9 mouse cellular contexts compared by ENCODE assay signal in genomic region chr11:106192241-106192640, GRCm38 (mm10). TPM values are rescaled to one million over a fixed set of nuclear protein-coding genes. Genes with fewer than 3 reads are reported as not detected.
DNase-seq lines count a peak whose midpoint lies in the region; ATAC-seq and TF ChIP-seq lines count a peak whose summit lies in the region.
"Had no signal": no experiment of that assay in that cellular context is flagged by ENCODE, and none has a peak within 500 bp of the region (broad histone marks: within the 10 kb centered on the region; RNA-seq: fewer than 3 reads in every experiment).

No protein-coding gene starts in this region.

- peaks cover 9% of the 10 kb centered on the region for H3K36me3 ChIP-seq in heart, postnatal 0 days (replicated peaks; ENCODE audit: control insufficient read depth, insufficient read depth, low read length)
- H3K36me3 ChIP-seq in embryonic facial prominence, embryonic 10.5 days (replicated peaks): peaks cover 12% of the 10 kb centered on the region
- 0 out of 2 replicates have a peak, but pooled peaks cover 10% of the 10 kb centered on the region for H3K36me3 ChIP-seq in intestine, embryonic 14.5 days (ENCODE audit: control insufficient read depth, insufficient read depth, low read length)
- peaks cover 5% of the 10 kb centered on the region for H3K36me3 ChIP-seq in midbrain, embryonic 16.5 days (ENCODE audit: control insufficient read depth, insufficient read depth, low read length)

- no peak for TF ChIP-seq CTCF in heart, postnatal 0 days (IDR thresholded peaks at IDR 0.05; ENCODE audit: low read depth)

- no peak for TF ChIP-seq EP300 in heart, postnatal 0 days (IDR thresholded peaks at IDR 0.05; ENCODE audit: low read depth)

- no peaks in the 10 kb centered on the region for H3K27me3 ChIP-seq in heart, postnatal 0 days (ENCODE audit: control insufficient read depth, insufficient read depth, low read length)
- H3K27me3 ChIP-seq in embryonic facial prominence, embryonic 10.5 days (replicated peaks; ENCODE audit: low read depth, poor library complexity, severe bottlenecking): no peaks in the 10 kb centered on the region
- H3K27me3 ChIP-seq in intestine, embryonic 14.5 days (replicated peaks; ENCODE audit: control insufficient read depth, insufficient read depth, low read length): no peaks in the 10 kb centered on the region
- H3K27me3 ChIP-seq in midbrain, embryonic 16.5 days (ENCODE audit: control insufficient read depth, insufficient read depth, low read depth, low read length): no peaks in the 10 kb centered on the region

- H3K9ac ChIP-seq in heart, postnatal 0 days (replicated peaks; ENCODE audit: low read depth, low read length): no peak overlapping the region
- peak overlapping the region; percentile 64; the same call in 1 of the 2 replicates for H3K9ac ChIP-seq in intestine, embryonic 14.5 days (ENCODE audit: low read length)
- no peak overlapping the region; the same call in 1 of the 2 replicates for H3K9ac ChIP-seq in midbrain, embryonic 16.5 days (ENCODE audit: low read depth, low read length)

- peak overlapping the region; percentile 76; the same call in 1 of the 2 replicates for H3K4me2 ChIP-seq in heart, postnatal 0 days (ENCODE audit: low read depth, low read length)
- H3K4me2 ChIP-seq in intestine, embryonic 14.5 days (ENCODE audit: low read length): peak overlapping the region; percentile 61
- peak overlapping the region; percentile 75 for H3K4me2 ChIP-seq in midbrain, embryonic 16.5 days (ENCODE audit: low read length)

- no peaks in the 10 kb centered on the region for H3K9me3 ChIP-seq in heart, postnatal 0 days (replicated peaks; ENCODE audit: control insufficient read depth, low read length)
- H3K9me3 ChIP-seq in embryonic facial prominence, embryonic 10.5 days: no peaks in the 10 kb centered on the region
- no peaks in the 10 kb centered on the region for H3K9me3 ChIP-seq in intestine, embryonic 14.5 days (ENCODE audit: control insufficient read depth, low read length)
- no peaks in the 10 kb centered on the region for H3K9me3 ChIP-seq in midbrain, embryonic 16.5 days (replicated peaks; ENCODE audit: control insufficient read depth, low read length, poor library complexity, severe bottlenecking)

- intact Hi-C loops in heart, postnatal 10 days (cut with DNase I): no loop called here
- intact Hi-C loops in left cerebral cortex, postnatal 10 days (cut with DNase I): loop anchor here (2.0 kb wide), 1 partner anchor 31 kb away; the partner anchor contains the start of genes Gm10840 and Limd2

- ATAC-seq in heart, postnatal 0 days (ENCODE audit: insufficient read depth, low read depth): no peak
- no peak for ATAC-seq in intestine, embryonic 14.5 days (replicated peaks; ENCODE audit: low FRiP score, low TSS enrichment, low read depth)
- no peak for ATAC-seq in midbrain, embryonic 16.5 days

- DNase-seq in heart, postnatal 0 days (ENCODE audit: low spot score): no peak
- no peak for DNase-seq in heart, postnatal 10 days
- DNase-seq in embryonic facial prominence, embryonic 10.5 days (ENCODE audit: low spot score): no peak
- no peak for DNase-seq in intestine, embryonic 14.5 days (ENCODE audit: low spot score)
- DNase-seq in right cerebral cortex, adult 2 months (ENCODE audit: low spot score in 2 of 2): no peak
- DNase-seq in gastrocnemius, adult 18-20 months (ENCODE audit: low spot score): no peak
- no peak for DNase-seq in left cerebral cortex, postnatal 10 days (ENCODE audit: extremely low spot score in 1 of 2, low spot score in 2 of 2)

- H3K4me3 ChIP-seq in heart, postnatal 0 days (ENCODE audit: low read depth, low read length): no peak overlapping the region
- H3K4me3 ChIP-seq in embryonic facial prominence, embryonic 10.5 days: peak overlapping the region; percentile 85
- H3K4me3 ChIP-seq in intestine, embryonic 14.5 days (ENCODE audit: low read depth, low read length): peak overlapping the region; percentile 78
- no peak overlapping the region; the same call in 1 of the 2 replicates for H3K4me3 ChIP-seq in midbrain, embryonic 16.5 days (ENCODE audit: low read depth, low read length)

- 53% methylated on average over 5 of the region's 5 CpGs for WGBS in heart, postnatal 0 days
- 88% methylated on average over 5 of the region's 5 CpGs for WGBS in embryonic facial prominence, embryonic 10.5 days
- WGBS in intestine, embryonic 14.5 days: 80% methylated on average over 5 of the region's 5 CpGs
- 93% methylated on average over 5 of the region's 5 CpGs for WGBS in midbrain, embryonic 16.5 days

- H3K27ac ChIP-seq in heart, postnatal 0 days (ENCODE audit: low read depth): no peak overlapping the region
- no peak overlapping the region for H3K27ac ChIP-seq in embryonic facial prominence, embryonic 10.5 days (replicated peaks)
- no peak overlapping the region for H3K27ac ChIP-seq in intestine, embryonic 14.5 days (ENCODE audit: low read depth)
- H3K27ac ChIP-seq in midbrain, embryonic 16.5 days (ENCODE audit: low read length): no peak overlapping the region

- peaks cover 4% of the 10 kb centered on the region for H3K4me1 ChIP-seq in heart, postnatal 0 days (ENCODE audit: control insufficient read depth, insufficient read depth)
- peaks cover 12% of the 10 kb centered on the region for H3K4me1 ChIP-seq in embryonic facial prominence, embryonic 10.5 days
- peaks cover 5% of the 10 kb centered on the region for H3K4me1 ChIP-seq in intestine, embryonic 14.5 days (replicated peaks; ENCODE audit: control insufficient read depth, insufficient read depth, low read length)
- H3K4me1 ChIP-seq in midbrain, embryonic 16.5 days (ENCODE audit: control insufficient read depth, insufficient read depth, low read length): peaks cover 10% of the 10 kb centered on the region

RNA-seq across cellular contexts. Expression of gene Strada, which starts 9.7 kb away (rescaled TPM):
- 12.6 and 18.7 TPM in 2 replicates for total RNA-seq in heart, postnatal 0 days (2014; rRNA removed; ENCODE audit: low replicate concordance)
- 12.6 and 13.0 TPM in 2 replicates for polyA plus RNA-seq in heart, postnatal 0 days (2015; fragmentation: Nextera tagmentation; extraction: Ambion mirVana)
- total RNA-seq in heart, postnatal 10 days (2021): 10 to 100 TPM; 11.1 to 12.9 TPM
- 40.0 and 40.4 TPM in 2 replicates for polyA plus RNA-seq in embryonic facial prominence, embryonic 10.5 days (2016; fragmentation: Nextera tagmentation; extraction: Ambion mirVana)
- polyA plus RNA-seq in intestine, embryonic 14.5 days (2014; fragmentation: Nextera tagmentation; extraction: Ambion mirVana): 20.6 and 25.1 TPM in 2 replicates
- 25.1 and 28.2 TPM in 2 replicates for polyA plus RNA-seq in midbrain, embryonic 16.5 days (2015; fragmentation: Nextera tagmentation; extraction: Ambion mirVana)
- 10 to 100 TPM; 13.7 to 14.1 TPM for total RNA-seq in gastrocnemius, adult 18-20 months (2021)
- total RNA-seq in left cerebral cortex, postnatal 10 days (2021): 10 to 100 TPM; 27.5 to 28.2 TPM

RNA-seq across cellular contexts. Expression of gene Ccdc47, which starts 23.9 kb away (rescaled TPM):
- total RNA-seq in heart, postnatal 0 days (2014; rRNA removed; ENCODE audit: low replicate concordance): 22.0 and 23.6 TPM in 2 replicates
- polyA plus RNA-seq in heart, postnatal 0 days (2015; fragmentation: Nextera tagmentation; extraction: Ambion mirVana): 80.6 and 89.8 TPM in 2 replicates
- total RNA-seq in heart, postnatal 10 days (2021): 10 to 100 TPM; 79.9 to 83.2 TPM
- 71.2 and 72.9 TPM in 2 replicates for polyA plus RNA-seq in embryonic facial prominence, embryonic 10.5 days (2016; fragmentation: Nextera tagmentation; extraction: Ambion mirVana)
- 64.4 and 76.1 TPM in 2 replicates for polyA plus RNA-seq in intestine, embryonic 14.5 days (2014; fragmentation: Nextera tagmentation; extraction: Ambion mirVana)
- polyA plus RNA-seq in midbrain, embryonic 16.5 days (2015; fragmentation: Nextera tagmentation; extraction: Ambion mirVana): 115 and 131 TPM in 2 replicates
- 10 to 100 TPM; 74.0 to 79.0 TPM for total RNA-seq in gastrocnemius, adult 18-20 months (2021)
- total RNA-seq in left cerebral cortex, postnatal 10 days (2021): 10 to 100 TPM; 77.3 to 85.3 TPM

RNA-seq across cellular contexts. Expression of gene Ddx42, which starts 24.5 kb away (rescaled TPM):
- 15.8 and 17.8 TPM in 2 replicates for total RNA-seq in heart, postnatal 0 days (2014; rRNA removed; ENCODE audit: low replicate concordance)
- 25.5 and 29.2 TPM in 2 replicates for polyA plus RNA-seq in heart, postnatal 0 days (2015; fragmentation: Nextera tagmentation; extraction: Ambion mirVana)
- total RNA-seq in heart, postnatal 10 days (2021): 10 to 100 TPM; 37.3 to 38.8 TPM
- 107 and 108 TPM in 2 replicates for polyA plus RNA-seq in embryonic facial prominence, embryonic 10.5 days (2016; fragmentation: Nextera tagmentation; extraction: Ambion mirVana)
- polyA plus RNA-seq in intestine, embryonic 14.5 days (2014; fragmentation: Nextera tagmentation; extraction: Ambion mirVana): 66.5 and 80.8 TPM in 2 replicates
- polyA plus RNA-seq in midbrain, embryonic 16.5 days (2015; fragmentation: Nextera tagmentation; extraction: Ambion mirVana): 92.1 and 95.0 TPM in 2 replicates
- 10 to 100 TPM; 25.8 to 26.2 TPM for total RNA-seq in gastrocnemius, adult 18-20 months (2021)
- 10 to 100 TPM; 67.9 to 72.7 TPM for total RNA-seq in left cerebral cortex, postnatal 10 days (2021)

RNA-seq across cellular contexts. Expression of gene Limd2, which starts 31.6 kb away (rescaled TPM):
- 8.2 and 34.8 TPM in 2 replicates for total RNA-seq in heart, postnatal 0 days (2014; rRNA removed; ENCODE audit: low replicate concordance)
- 40.4 and 44.6 TPM in 2 replicates for polyA plus RNA-seq in heart, postnatal 0 days (2015; fragmentation: Nextera tagmentation; extraction: Ambion mirVana)
- 10 to 100 TPM; 13.6 to 14.1 TPM for total RNA-seq in heart, postnatal 10 days (2021)
- polyA plus RNA-seq in embryonic facial prominence, embryonic 10.5 days (2016; fragmentation: Nextera tagmentation; extraction: Ambion mirVana): 445 and 476 TPM in 2 replicates
- polyA plus RNA-seq in intestine, embryonic 14.5 days (2014; fragmentation: Nextera tagmentation; extraction: Ambion mirVana): 129 and 153 TPM in 2 replicates
- 143 and 158 TPM in 2 replicates for polyA plus RNA-seq in midbrain, embryonic 16.5 days (2015; fragmentation: Nextera tagmentation; extraction: Ambion mirVana)
- total RNA-seq in gastrocnemius, adult 18-20 months (2021): 1 to 10 TPM; 3.2 to 3.6 TPM
- total RNA-seq in left cerebral cortex, postnatal 10 days (2021): 10 to 100 TPM; 79.4 to 89.1 TPM

RNA-seq across cellular contexts. Expression of gene Gm10840, which starts 31.6 kb away (rescaled TPM):
- total RNA-seq in heart, postnatal 0 days (2014; rRNA removed; ENCODE audit: low replicate concordance): not detected in 2 replicates
- not detected in 2 replicates for polyA plus RNA-seq in heart, postnatal 0 days (2015; fragmentation: Nextera tagmentation; extraction: Ambion mirVana)
- not detected for total RNA-seq in heart, postnatal 10 days (2021)
- 1.5 TPM in 1 of 2 replicates, not detected in the other for polyA plus RNA-seq in embryonic facial prominence, embryonic 10.5 days (2016; fragmentation: Nextera tagmentation; extraction: Ambion mirVana)
- polyA plus RNA-seq in intestine, embryonic 14.5 days (2014; fragmentation: Nextera tagmentation; extraction: Ambion mirVana): not detected in 2 replicates
- not detected in 2 replicates for polyA plus RNA-seq in midbrain, embryonic 16.5 days (2015; fragmentation: Nextera tagmentation; extraction: Ambion mirVana)
- not detected for total RNA-seq in gastrocnemius, adult 18-20 months (2021)
- 1 to 10 TPM in 1 of 2 experiments, not detected in 1; 1.5 TPM for total RNA-seq in left cerebral cortex, postnatal 10 days (2021)
- total RNA-seq: gastrocnemius, postnatal 4 days had no signal

Comparison
In these comparisons a context has a peak if more than half of its experiments do, and no peak if none do; other contexts are left out.
1. H3K4me3 ChIP-seq: peak in embryonic facial prominence, embryonic 10.5 days (single experiment) and intestine, embryonic 14.5 days (single experiment); none in heart, postnatal 0 days (single experiment) and midbrain, embryonic 16.5 days (single experiment).
2. Peak in every context shown above with its lines, with median percentiles within 50 percentile points of each other: H3K4me2 ChIP-seq.